Mouse (Mus musculus): ENCODE results near the gene Slc39a2. TPM values are rescaled to one million over a fixed set of nuclear protein-coding genes. Genes with fewer than 3 reads are reported as not detected.
A peak's percentile ranks its signal among the peaks of the same experiment; 100 is the strongest.

The Slc39a2 gene
- polyA plus RNA-seq, 1 experiment from 2014 or later, result 1.5 TPM

DNA sequence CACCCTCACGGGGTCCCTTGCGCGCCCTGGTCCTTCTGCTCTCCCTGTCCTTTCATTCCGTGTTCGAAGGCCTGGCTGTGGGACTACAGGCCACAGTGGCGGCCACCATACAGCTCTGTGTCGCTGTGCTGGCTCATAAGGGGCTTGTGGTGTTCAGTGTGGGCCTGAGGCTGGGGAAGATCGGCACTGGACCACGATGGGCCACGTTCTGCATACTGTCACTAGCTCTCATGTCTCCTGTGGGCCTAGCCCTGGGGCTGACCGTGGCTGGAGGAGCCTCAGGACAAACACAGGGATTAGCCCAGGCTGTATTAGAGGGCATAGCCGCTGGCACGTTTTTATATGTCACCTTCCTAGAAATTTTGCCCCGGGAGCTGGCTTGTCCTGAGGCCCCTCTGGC is 2.4 kb downstream of the Slc39a2 start:
- no peaks in the 10 kb centered on the region for H3K27me3 ChIP-seq (replicated peaks; ENCODE audit: control insufficient read depth, insufficient read depth, low read length)
- H3K4me3 ChIP-seq (ENCODE audit: low read depth, low read length), result no peak overlapping the region
- H3K9ac ChIP-seq (ENCODE audit: low read depth, low read length), result 0 out of 2 replicates have a peak overlapping the region, but pooled peaks have one; percentile 25
- no peak overlapping the region for H3K4me2 ChIP-seq (ENCODE audit: low read depth, low read length)
- peaks cover 19% of the 10 kb centered on the region for H3K36me3 ChIP-seq (ENCODE audit: control insufficient read depth, insufficient read depth, low read length)
- no peak overlapping the region for H3K27ac ChIP-seq (replicated peaks; ENCODE audit: low read depth, low read length)
- H3K9me3 ChIP-seq (ENCODE audit: control insufficient read depth, low read length), result no peaks in the 10 kb centered on the region
- 77% methylated on average over 14 of the region's 14 CpGs for WGBS
- ATAC-seq (ENCODE audit: low read depth) (no peak), DNase-seq (ENCODE audit: low spot score) (no peak)
- H3K4me1 ChIP-seq (ENCODE audit: control insufficient read depth, insufficient read depth, low read length), result no peaks in the 10 kb centered on the region

DNA sequence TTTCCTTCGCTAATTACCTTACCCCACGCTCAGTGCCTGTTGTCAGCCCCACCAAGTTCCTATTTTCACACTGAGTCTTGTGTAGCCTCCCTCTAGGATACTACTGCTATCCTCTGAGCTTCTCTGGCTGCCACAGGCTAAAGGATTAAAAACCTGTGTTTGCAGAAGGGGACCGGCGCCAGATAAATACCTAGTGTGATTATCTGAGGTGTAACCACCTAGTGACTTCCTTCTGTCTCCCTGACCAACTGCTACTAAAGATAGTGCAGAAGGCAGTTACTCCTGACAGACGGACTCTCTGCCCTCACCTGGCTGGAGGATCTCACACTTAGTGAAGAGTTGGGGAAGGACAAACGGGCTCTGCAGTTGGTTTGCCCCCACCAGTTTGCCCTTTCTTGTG is 3.3 kb downstream of the Slc39a2 start:
- ATAC-seq (ENCODE audit: low read depth), result no peak
- Histone ChIP-seq H3K9ac (ENCODE audit: low read depth, low read length) (no peak overlapping the region), H3K4me2 (ENCODE audit: low read depth, low read length) (no peak overlapping the region), H3K4me1 (ENCODE audit: control insufficient read depth, insufficient read depth, low read length) (no peaks in the 10 kb centered on the region), H3K27me3 (replicated peaks; ENCODE audit: control insufficient read depth, insufficient read depth, low read length) (no peaks in the 10 kb centered on the region), H3K36me3 (ENCODE audit: control insufficient read depth, insufficient read depth, low read length) (peaks cover 9% of the 10 kb centered on the region), H3K4me3 (ENCODE audit: low read depth, low read length) (no peak overlapping the region), H3K9me3 (ENCODE audit: control insufficient read depth, low read length) (no peaks in the 10 kb centered on the region), H3K27ac (replicated peaks; ENCODE audit: low read depth, low read length) (no peak overlapping the region)
- DNase-seq (ENCODE audit: low spot score), result no peak
- WGBS, result 80% methylated on average over 6 of the region's 6 CpGs

GRCm38 (mm10) chr14:51896539-51897170 is 4.0 kb downstream of the Slc39a2 start:
- Histone ChIP-seq H3K27me3 (replicated peaks; ENCODE audit: control insufficient read depth, insufficient read depth, low read length) (no peaks in the 10 kb centered on the region), H3K4me3 (ENCODE audit: low read depth, low read length) (no peak overlapping the region), H3K36me3 (ENCODE audit: control insufficient read depth, insufficient read depth, low read length) (peaks cover 3% of the 10 kb centered on the region), H3K4me2 (ENCODE audit: low read depth, low read length) (no peak overlapping the region), H3K4me1 (ENCODE audit: control insufficient read depth, insufficient read depth, low read length) (no peaks in the 10 kb centered on the region), H3K9ac (ENCODE audit: low read depth, low read length) (no peak overlapping the region), H3K9me3 (ENCODE audit: control insufficient read depth, low read length) (no peaks in the 10 kb centered on the region), H3K27ac (replicated peaks; ENCODE audit: low read depth, low read length) (no peak overlapping the region)
- peak; percentile 84 for DNase-seq (ENCODE audit: low spot score)
- WGBS, result 57% methylated on average over 8 of the region's 8 CpGs
- ATAC-seq (ENCODE audit: low read depth), result peak; percentile 80; the same call in 1 of the 2 replicates

DNA sequence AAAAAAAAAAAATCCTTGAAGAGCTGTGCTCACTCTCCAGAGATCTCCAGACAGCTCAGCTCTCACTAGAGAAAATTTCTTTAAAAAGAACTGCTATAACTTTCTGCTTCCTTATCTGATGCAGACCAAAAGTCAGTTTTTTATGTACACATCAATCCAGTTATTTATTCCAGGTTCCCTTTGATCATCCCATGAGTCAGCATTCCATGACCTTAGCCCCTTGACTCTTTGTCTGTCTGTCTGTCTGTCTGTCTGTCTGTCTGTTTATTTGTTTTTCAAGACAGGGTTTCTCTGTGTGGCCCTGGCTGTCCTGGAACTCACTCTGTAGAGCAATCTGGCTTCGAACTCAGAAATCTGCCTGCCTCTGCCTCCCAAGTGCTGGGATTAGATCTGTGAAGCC is 6.7 kb downstream of the Slc39a2 start:
- no peak overlapping the region for H3K9ac ChIP-seq (ENCODE audit: low read depth, low read length)
- no peaks in the 10 kb centered on the region for H3K27me3 ChIP-seq (replicated peaks; ENCODE audit: control insufficient read depth, insufficient read depth, low read length)
- 90% methylated on average over 1 of the region's 1 CpGs for WGBS
- H3K27ac ChIP-seq (replicated peaks; ENCODE audit: low read depth, low read length), result no peak overlapping the region
- DNase-seq (ENCODE audit: low spot score), result no peak
- H3K4me1 ChIP-seq (ENCODE audit: control insufficient read depth, insufficient read depth, low read length), result no peaks in the 10 kb centered on the region
- no peak for ATAC-seq (ENCODE audit: low read depth)
- H3K36me3 ChIP-seq (ENCODE audit: control insufficient read depth, insufficient read depth, low read length), result no peaks in the 10 kb centered on the region
- H3K4me3 ChIP-seq (ENCODE audit: low read depth, low read length), result no peak overlapping the region
- no peaks in the 10 kb centered on the region for H3K9me3 ChIP-seq (ENCODE audit: control insufficient read depth, low read length)
- H3K4me2 ChIP-seq (ENCODE audit: low read depth, low read length), result no peak overlapping the region

DNA sequence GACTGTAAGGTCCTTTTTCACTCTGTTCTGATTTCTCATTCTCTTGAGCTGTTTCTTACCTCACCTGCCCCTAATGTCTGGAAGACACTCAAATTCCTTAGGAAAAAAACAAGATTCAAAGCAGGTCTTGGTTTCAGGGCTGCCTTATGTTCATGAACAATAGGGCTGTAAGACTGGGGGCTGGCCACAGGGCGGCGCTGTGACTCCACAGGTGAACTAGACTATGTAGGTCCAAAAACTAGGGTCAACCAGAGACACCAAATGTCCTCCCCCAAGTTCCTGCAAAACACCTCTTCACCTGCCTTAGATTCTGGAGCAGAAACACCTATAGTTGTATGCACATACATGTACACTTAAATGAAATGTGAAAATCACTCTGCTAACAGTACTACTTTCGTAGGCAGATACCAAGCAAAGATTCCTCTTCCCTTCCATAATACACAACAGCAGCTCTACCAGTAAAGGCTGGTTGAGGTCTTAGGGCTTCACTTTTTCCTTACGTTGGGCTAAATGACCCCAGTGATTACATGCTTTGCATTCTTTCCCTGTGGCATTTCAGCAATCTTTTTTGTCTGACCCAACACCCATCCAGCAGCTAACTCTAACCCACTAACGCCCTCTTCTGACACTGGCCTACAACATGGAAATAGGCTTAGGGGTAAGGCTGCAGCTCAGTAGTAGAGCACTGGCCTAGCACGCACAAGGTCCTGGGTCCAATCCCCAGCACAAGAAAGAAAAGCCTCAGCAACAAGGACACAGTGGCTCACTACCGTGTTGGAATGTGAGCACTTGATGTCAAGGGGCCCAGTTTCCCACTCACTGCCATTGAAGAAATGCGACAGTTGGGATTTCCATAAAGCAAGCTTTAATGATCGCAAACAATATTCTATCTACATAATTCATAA is 10.4 kb downstream of the Slc39a2 start:
- peak; percentile 76 for ATAC-seq (ENCODE audit: low read depth)
- Histone ChIP-seq H3K4me1 (ENCODE audit: control insufficient read depth, insufficient read depth, low read length) (no peaks in the 10 kb centered on the region), H3K9ac (ENCODE audit: low read depth, low read length) (no peak overlapping the region), H3K27me3 (replicated peaks; ENCODE audit: control insufficient read depth, insufficient read depth, low read length) (no peaks in the 10 kb centered on the region), H3K4me3 (ENCODE audit: low read depth, low read length) (no peak overlapping the region), H3K4me2 (ENCODE audit: low read depth, low read length) (no peak overlapping the region), H3K36me3 (ENCODE audit: control insufficient read depth, insufficient read depth, low read length) (0 out of 2 replicates have a peak, but pooled peaks cover 4% of the 10 kb centered on the region), H3K27ac (replicated peaks; ENCODE audit: low read depth, low read length) (no peak overlapping the region), H3K9me3 (ENCODE audit: control insufficient read depth, low read length) (no peaks in the 10 kb centered on the region)
- DNase-seq (ENCODE audit: low spot score), result peak; percentile 68
- 55% methylated on average over 9 of the region's 9 CpGs for WGBS

- no peak overlapping the region for H3K27ac ChIP-seq (replicated peaks; ENCODE audit: low read depth, low read length)
- 90% methylated on average over 9 of the region's 9 CpGs for WGBS
Measured at GRCm38 (mm10) chr14:51903782-51904181, 11.1 kb downstream of the Slc39a2 start.

DNA sequence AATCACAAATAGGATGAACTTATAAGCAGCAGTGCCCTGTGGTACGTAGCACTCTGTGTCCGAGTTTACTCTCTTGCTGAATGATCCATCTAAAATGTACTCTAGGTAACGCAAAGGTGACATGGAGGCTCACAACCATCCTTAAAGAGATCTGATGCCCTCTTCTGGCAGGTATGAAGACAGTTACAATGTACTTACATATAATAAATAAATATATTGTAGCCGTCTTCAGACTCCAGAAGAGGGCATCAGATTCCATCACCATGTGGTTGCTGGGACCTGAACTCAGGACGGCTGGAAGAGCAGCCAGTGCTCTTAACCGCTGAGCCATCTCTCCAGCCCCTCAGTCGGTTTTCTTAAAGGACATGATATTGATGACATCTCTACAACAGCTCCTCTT is 12.0 kb downstream of the Slc39a2 start:
- H3K4me3 ChIP-seq (ENCODE audit: low read depth, low read length), result no peak overlapping the region
- no peak for ATAC-seq (ENCODE audit: low read depth)
- H3K36me3 ChIP-seq (ENCODE audit: control insufficient read depth, insufficient read depth, low read length), result 0 out of 2 replicates have a peak, but pooled peaks cover 5% of the 10 kb centered on the region
- no peaks in the 10 kb centered on the region for H3K9me3 ChIP-seq (ENCODE audit: control insufficient read depth, low read length)
- H3K4me1 ChIP-seq (ENCODE audit: control insufficient read depth, insufficient read depth, low read length), result no peaks in the 10 kb centered on the region
- DNase-seq (ENCODE audit: low spot score), result peak; percentile 58
- whole genome bisulfite sequencing, result 69% methylated on average over 7 of the region's 7 CpGs
- H3K27me3 ChIP-seq (replicated peaks; ENCODE audit: control insufficient read depth, insufficient read depth, low read length), result no peaks in the 10 kb centered on the region
- H3K4me2 ChIP-seq (ENCODE audit: low read depth, low read length), result no peak overlapping the region
- no peak overlapping the region for H3K9ac ChIP-seq (ENCODE audit: low read depth, low read length)
- no peak overlapping the region for H3K27ac ChIP-seq (replicated peaks; ENCODE audit: low read depth, low read length)

More at GRCm38 (mm10) chr14:51903782-51904181, 11.1 kb downstream of the Slc39a2 start:
- H3K4me1 ChIP-seq (ENCODE audit: control insufficient read depth, insufficient read depth, low read length), result no peaks in the 10 kb centered on the region
- H3K36me3 ChIP-seq (ENCODE audit: control insufficient read depth, insufficient read depth, low read length), result 0 out of 2 replicates have a peak, but pooled peaks cover 4% of the 10 kb centered on the region
- ATAC-seq (ENCODE audit: low read depth), result no peak
- H3K27me3 ChIP-seq (replicated peaks; ENCODE audit: control insufficient read depth, insufficient read depth, low read length), result no peaks in the 10 kb centered on the region
- no peak overlapping the region for H3K4me2 ChIP-seq (ENCODE audit: low read depth, low read length)
- no peaks in the 10 kb centered on the region for H3K9me3 ChIP-seq (ENCODE audit: control insufficient read depth, low read length)
- H3K9ac ChIP-seq (ENCODE audit: low read depth, low read length), result no peak overlapping the region
- no peak overlapping the region for H3K4me3 ChIP-seq (ENCODE audit: low read depth, low read length)
- no peak for DNase-seq (ENCODE audit: low spot score)

GRCm38 (mm10) chr14:51906102-51906501 is 13.4 kb downstream of the Slc39a2 start:
- no peak for DNase-seq (ENCODE audit: low spot score)
- no peaks in the 10 kb centered on the region for H3K9me3 ChIP-seq (ENCODE audit: control insufficient read depth, low read length)
- no peak for ATAC-seq (ENCODE audit: low read depth)

More at GRCm38 (mm10) chr14:51906102-51906501, 13.4 kb downstream of the Slc39a2 start:
- H3K27ac ChIP-seq (replicated peaks; ENCODE audit: low read depth, low read length), result no peak overlapping the region
- no peak overlapping the region for H3K9ac ChIP-seq (ENCODE audit: low read depth, low read length)
- H3K36me3 ChIP-seq (ENCODE audit: control insufficient read depth, insufficient read depth, low read length), result peaks cover 10% of the 10 kb centered on the region; the same call in 1 of the 2 replicates
- H3K4me3 ChIP-seq (ENCODE audit: low read depth, low read length), result no peak overlapping the region
- no peaks in the 10 kb centered on the region for H3K4me1 ChIP-seq (ENCODE audit: control insufficient read depth, insufficient read depth, low read length)
- H3K27me3 ChIP-seq (replicated peaks; ENCODE audit: control insufficient read depth, insufficient read depth, low read length), result no peaks in the 10 kb centered on the region
- WGBS, result 87% methylated on average over 11 of the region's 11 CpGs
- H3K4me2 ChIP-seq (ENCODE audit: low read depth, low read length), result no peak overlapping the region

Measured in embryonic facial prominence, embryonic 14.5 days (tissue).